Mouse (Mus musculus) kidney, postnatal 14 days (tissue): ENCODE measurements around the gene 1700010B08Rik.
A peak's percentile ranks its signal among the peaks of the same experiment; 100 is the strongest.
"Not testable (repeated sequence)": the region's sequence is repeated elsewhere in the genome, so short reads cannot be mapped to it uniquely, and the experiment has no call there.

Experiments used
- DNase-seq: peaks from one replicate; pipeline ENCODE4 v3.0.0; 2022; ENCODE audit warnings: mixed read lengths

Gene 1700010B08Rik

DNA sequence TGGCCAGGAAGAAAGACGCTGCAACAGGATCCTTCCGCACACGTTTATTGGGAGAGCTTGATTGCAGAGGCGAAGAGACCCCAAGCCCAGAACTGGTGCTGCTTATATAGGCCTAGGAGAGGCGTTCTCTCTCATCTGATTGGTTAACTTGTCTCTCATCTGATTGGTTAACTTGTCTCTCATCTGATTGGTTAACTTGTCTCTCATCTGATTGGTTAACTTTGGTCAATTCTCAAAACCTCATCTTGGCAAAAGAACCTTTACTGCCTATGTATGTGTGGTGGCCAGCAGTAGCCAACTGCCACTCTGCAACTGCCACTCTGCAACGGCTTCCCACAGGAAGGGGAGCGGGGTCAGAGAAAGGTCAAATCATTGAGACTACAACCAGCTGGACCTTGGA is at the start of gene 1700010B08Rik:
Gene 1700010B08Rik, plus strand, starts transcription at position 301 of the 400 bp plus-strand sequence.
- DNase-seq, result not testable (repeated sequence)

DNA sequence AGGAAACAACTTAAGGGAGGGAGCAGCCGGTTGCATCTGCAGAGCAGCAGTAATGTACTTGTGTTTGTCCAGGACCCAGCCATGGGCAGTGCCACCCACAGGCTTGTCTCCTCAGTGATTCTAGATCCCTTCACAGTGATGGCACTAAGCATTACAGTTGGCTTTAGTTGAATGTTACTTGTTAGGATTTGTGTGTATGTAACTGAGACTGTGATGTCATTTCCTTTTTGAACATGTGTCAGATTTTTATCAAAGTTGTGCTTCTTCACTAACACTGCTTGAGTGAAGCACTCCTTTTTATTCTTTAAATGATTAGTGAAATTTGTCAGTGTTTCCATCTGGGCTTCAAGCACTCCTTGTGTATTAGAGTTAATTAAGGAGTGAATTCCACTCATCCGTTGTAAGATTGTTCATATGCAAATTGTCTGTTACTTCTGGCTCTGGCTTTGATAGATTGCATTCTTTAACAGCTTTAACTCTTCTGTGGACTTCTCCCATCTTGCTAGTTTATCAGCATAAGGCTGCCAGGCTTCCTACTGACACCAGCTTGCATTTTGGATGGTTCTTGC is 46.8 kb upstream of the 1700010B08Rik start:
- DNase-seq, result no peak

DNA sequence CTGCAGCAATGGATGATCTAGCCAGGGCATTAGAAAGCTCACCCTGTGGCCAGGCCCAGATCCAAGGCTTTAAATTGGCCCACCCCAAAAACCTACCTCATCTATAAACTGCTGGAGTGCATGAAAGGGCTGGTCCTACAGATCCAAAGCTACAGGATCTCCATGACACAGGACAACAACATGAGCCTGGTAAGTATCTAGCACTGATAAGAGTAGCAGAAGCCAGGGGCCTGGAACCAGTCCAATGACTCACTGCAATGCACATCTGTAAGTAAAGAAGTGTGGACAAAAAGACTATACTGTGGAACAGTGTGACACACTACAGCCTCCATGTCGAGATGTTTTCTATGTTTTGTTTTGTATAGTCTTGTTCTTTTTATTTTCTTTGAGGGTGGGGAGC is 45.7 kb upstream of the 1700010B08Rik start:
- no peak for DNase-seq

GRCm38 (mm10) chr2:173678593-173678992 is 40.6 kb upstream of the 1700010B08Rik start:
- DNase-seq, result no peak

DNA sequence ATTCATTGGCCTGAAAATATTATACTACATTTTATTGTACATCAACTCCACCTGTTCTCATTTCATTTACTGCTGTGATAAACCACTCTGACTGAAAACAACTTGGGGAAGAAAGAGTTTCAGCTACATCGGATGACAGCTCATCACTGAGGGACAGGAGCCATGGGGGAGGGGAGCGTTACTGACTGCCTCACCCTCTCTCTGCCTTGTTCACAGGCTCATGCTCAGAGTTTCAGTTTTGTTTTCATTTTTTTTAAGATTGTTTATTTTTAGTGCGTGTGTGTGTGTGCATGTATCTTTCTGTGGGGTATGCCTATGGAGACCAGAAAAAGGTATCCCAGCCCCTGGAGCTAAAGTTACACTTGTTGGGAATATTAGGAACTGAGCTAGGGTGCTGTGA is 40.0 kb upstream of the 1700010B08Rik start:
- DNase-seq, result no peak

- no peak for DNase-seq
Observed at GRCm38 (mm10) chr2:173680153-173680552, 39.1 kb upstream of the 1700010B08Rik start.

GRCm38 (mm10) chr2:173682773-173683172 is 36.4 kb upstream of the 1700010B08Rik start:
- no peak for DNase-seq

GRCm38 (mm10) chr2:173685781-173686361 is 33.3 kb upstream of the 1700010B08Rik start:
- no peak for DNase-seq

DNA sequence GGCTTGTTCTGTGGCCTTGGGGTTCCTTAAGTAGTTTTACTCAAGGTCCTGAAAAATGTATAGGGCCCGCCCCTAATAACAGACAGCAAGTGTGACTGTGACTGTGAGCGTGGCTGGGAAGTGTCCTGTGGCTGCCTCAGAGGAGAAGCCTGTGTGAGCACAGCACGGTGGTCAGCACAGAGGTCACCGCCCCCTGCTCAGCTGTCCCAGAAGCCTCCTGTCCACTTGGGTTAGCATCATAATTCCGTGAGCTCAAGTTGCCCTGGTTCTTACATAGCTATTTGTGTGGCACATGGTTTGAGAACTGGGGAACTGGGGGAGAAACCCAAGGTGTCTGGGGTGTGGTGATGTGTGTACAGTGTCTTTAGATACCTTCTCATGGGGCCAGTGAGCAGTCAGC is 31.9 kb upstream of the 1700010B08Rik start:
- no peak for DNase-seq

GRCm38 (mm10) chr2:173689835-173690234 is 29.4 kb upstream of the 1700010B08Rik start:
- DNase-seq, result no peak

- no peak for DNase-seq
Observed at GRCm38 (mm10) chr2:173691748-173692147, 27.5 kb upstream of the 1700010B08Rik start.

DNA sequence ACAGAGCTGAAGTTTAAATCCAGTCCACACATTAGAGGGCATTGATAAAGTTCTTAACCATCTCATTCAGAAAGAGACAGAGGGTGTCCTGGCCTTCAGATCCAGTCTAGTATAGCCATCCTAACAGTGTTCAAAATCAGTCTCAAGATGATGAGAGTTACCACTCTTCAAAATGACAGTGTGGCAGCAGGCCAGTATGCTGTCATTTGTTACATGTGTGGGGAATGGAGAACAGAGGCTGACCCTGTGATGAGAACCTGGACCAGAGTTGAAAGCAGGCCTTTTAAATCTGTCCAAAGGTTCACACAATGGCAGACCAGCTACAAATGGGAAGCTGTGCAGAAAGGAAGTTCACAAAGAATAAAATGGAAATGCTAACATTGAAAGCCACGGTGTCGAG is 26.5 kb upstream of the 1700010B08Rik start:
- no peak for DNase-seq

- no peak for DNase-seq
Observed at GRCm38 (mm10) chr2:173698850-173699249, 20.4 kb upstream of the 1700010B08Rik start.

DNA sequence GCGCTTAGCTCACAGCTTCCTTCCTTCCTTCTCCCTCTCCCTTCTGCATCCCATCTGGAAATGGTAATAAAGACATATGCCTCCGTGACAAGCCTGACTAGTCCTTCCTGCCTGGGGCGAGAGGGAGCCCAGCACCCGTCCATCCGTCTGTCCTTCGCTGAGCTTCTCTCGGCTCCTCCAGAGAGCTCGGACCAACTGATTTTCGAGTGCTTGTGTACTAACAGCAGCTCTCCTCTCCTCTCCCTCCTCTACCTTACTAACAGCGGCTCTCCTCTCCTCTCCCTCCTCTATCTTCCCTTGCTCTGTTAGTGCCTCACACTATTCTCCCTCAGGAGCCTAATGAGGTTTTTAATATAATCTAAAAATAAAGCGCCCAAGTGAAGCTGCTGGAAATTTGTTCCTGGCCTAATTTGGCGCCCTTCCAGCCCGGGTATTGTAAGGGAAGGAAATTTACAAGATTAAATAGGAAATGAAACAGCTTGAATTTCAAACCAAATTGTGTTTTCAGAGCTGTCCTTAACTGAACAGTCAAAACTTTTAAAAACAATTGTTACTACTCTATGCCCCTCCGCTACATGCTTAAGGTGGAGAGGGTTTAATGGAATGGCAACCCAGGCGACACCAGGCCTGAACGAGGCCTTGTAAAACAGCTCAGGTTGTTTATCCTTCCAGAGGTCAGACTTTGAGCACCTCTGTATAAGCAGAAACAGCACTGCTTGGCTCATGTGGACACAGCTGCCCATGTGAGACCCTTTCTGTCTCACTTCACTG is 16.9 kb upstream of the 1700010B08Rik start:
- peak; percentile 57 for DNase-seq

GRCm38 (mm10) chr2:173702867-173703237 is 16.4 kb upstream of the 1700010B08Rik start:
- DNase-seq, result no peak

DNA sequence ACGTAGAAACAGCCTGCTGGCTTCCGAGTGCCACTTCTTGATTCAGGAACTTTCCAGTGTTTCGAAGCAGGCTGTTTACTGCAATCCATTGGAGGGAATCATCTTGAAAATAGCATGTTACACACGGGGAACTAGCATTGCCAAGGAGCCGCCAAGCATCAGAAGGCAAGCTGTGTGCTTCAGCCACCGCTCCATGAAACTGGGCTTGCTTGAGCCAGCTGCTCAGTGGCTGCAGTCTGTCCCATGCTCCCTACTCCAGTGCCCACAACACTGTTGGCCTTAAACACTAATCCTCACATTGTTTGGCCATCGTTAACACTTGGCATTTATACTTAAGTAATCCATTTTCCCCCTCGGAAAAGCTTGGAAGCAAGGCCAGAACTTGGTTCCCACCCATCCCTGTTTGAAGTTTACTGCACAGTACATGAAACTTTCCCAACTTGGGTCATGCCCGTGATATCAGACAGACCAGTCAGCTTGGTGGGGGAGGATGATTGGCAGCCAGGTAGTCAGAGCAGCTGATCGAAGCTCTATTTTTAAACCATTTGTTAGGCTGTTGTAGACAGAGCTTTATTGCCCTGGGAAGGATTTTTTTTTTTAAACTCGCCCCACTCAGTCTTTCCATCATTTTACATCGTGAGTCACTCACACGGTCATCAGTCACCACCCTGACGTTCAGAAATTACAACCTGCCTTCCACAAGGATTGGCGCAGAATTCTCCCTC is 13.2 kb upstream of the 1700010B08Rik start:
- no peak for DNase-seq

DNA sequence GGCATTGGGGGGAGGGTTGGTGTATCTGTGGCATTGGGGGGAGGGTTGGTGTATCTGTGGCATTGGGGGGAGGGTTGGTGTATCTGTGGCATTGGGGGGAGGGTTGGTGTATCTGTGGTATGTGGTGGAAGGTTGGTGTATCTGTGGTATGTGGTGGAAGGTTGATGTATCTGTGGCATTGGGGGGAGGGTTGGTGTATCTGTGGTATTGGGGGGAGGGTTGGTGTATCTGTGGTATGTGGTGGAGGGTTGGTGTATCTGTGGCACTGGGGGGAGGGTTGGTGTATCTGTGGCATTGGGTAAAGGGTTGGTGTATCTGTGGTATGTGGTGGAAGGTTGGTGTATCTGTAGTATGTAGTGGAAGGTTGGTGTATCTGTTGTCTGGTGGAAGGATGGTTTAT is 11.6 kb upstream of the 1700010B08Rik start:
- not testable (repeated sequence) for DNase-seq

DNA sequence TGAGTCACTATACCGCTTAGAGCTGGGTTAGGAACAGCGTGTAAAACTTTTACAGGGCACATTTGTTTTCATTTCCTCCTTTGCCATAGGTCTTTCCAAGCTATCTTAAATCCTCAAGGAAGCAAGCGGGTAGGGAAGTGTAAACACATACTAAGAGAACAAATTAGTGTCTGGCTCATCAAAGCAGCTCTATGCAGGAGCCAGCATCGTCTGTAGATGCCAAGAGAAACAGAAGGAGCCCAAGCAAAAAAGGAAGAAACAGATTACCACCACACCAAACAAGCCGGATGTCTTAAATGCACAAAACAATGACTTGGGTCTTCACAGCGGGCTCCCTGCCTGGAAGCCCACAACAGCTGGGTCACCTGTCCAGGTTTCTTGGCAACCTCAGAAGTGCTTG is 9.0 kb upstream of the 1700010B08Rik start:
- no peak for DNase-seq

GRCm38 (mm10) chr2:173712656-173713055 is 6.6 kb upstream of the 1700010B08Rik start:
- no peak for DNase-seq

GRCm38 (mm10) chr2:173713241-173713640 is 6.0 kb upstream of the 1700010B08Rik start:
- DNase-seq, result no peak

DNA sequence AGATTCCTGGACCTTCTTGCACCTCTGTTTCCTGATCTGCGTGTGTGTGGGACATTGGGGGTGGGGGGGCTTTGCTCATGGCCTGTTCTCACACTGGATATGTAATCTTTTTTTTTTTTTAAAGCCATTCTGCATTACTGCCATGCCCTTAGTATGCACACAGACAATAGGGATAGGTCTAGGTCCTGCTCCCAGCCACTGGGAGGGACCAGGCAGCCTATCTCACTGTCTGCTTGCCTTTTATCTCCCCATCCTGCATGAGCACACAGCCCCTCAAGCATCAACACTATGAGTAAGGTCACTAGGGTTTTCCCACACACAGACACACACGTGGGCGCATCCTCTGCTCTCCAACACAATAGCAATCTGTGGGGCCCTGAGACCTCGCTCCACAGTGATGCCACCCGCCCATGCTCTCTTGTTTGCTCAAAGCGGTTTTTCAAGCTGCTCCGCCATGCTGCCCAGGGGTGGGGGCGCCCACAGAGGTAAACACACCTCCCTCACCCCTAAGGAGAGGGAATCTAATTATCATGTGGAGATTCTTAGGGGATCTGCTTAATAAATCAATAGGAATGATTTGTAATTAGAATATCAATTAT is 4.5 kb upstream of the 1700010B08Rik start:
- no peak for DNase-seq

GRCm38 (mm10) chr2:173716966-173717365 is 2.2 kb upstream of the 1700010B08Rik start:
- DNase-seq, result no peak

GRCm38 (mm10) chr2:173722251-173722857 is 3.1 kb downstream of the 1700010B08Rik start:
- no peak for DNase-seq
